Mouse (Mus musculus): ENCODE data around the gene Ugt2b37. TPM values are rescaled to one million over a fixed set of nuclear protein-coding genes. Genes with fewer than 3 reads are reported as not detected.
"Not testable (repeated sequence)": the region's sequence is repeated elsewhere in the genome, so short reads cannot be mapped to it uniquely, and the experiment has no call there.

Gene Ugt2b37
- total RNA-seq (2014; rRNA removed) (not detected in 2 replicates), polyA plus RNA-seq (2015; fragmentation: Nextera tagmentation; extraction: Ambion mirVana) (not detected in 2 replicates)

- not testable (repeated sequence) for H3K36me3 ChIP-seq (ENCODE audit: insufficient read depth); H3K9me3 ChIP-seq (ENCODE audit: low read length); DNase-seq; H3K4me3 ChIP-seq (ENCODE audit: low read depth, low read length); ATAC-seq; H3K9ac ChIP-seq; H3K4me2 ChIP-seq (ENCODE audit: low read depth); H3K4me1 ChIP-seq (ENCODE audit: insufficient read depth); H3K27me3 ChIP-seq (ENCODE audit: insufficient read depth, low read length); H3K27ac ChIP-seq (ENCODE audit: low read depth, low read length)
- WGBS, result 84% methylated on average over 3 of the region's 3 CpGs
These were observed at the start of gene Ugt2b37 for GRCm38 (mm10) chr5:87254676-87255075. Gene Ugt2b37, minus strand, starts transcription at chr5:87254804.

GRCm38 (mm10) chr5:87286180-87286579 is 31.6 kb upstream of the Ugt2b37 start:
- H3K4me3 ChIP-seq (ENCODE audit: low read depth, low read length); DNase-seq; H3K4me2 ChIP-seq (ENCODE audit: low read depth); ATAC-seq; H3K36me3 ChIP-seq (ENCODE audit: insufficient read depth); H3K27me3 ChIP-seq (ENCODE audit: insufficient read depth, low read length); H3K9me3 ChIP-seq (ENCODE audit: low read length); H3K4me1 ChIP-seq (ENCODE audit: insufficient read depth); H3K27ac ChIP-seq (ENCODE audit: low read depth, low read length); H3K9ac ChIP-seq: not testable (repeated sequence)
- 89% methylated on average over 4 of the region's 4 CpGs for WGBS

- not testable (repeated sequence) for H3K9ac ChIP-seq; H3K27me3 ChIP-seq (ENCODE audit: insufficient read depth, low read length); DNase-seq; H3K9me3 ChIP-seq (ENCODE audit: low read length); H3K36me3 ChIP-seq (ENCODE audit: insufficient read depth); ATAC-seq; H3K27ac ChIP-seq (ENCODE audit: low read depth, low read length); H3K4me1 ChIP-seq (ENCODE audit: insufficient read depth); H3K4me2 ChIP-seq (ENCODE audit: low read depth); H3K4me3 ChIP-seq (ENCODE audit: low read depth, low read length)
- 81% methylated on average over 4 of the region's 4 CpGs for WGBS
These were observed 21.4 kb upstream of the Ugt2b37 start for GRCm38 (mm10) chr5:87275986-87276385.

- no peak overlapping the region for H3K27ac ChIP-seq (ENCODE audit: low read depth, low read length)
- DNase-seq (no peak), ATAC-seq (no peak)
- no peak overlapping the region for H3K4me2 ChIP-seq (ENCODE audit: low read depth)
- 88% methylated on average over 6 of the region's 6 CpGs for WGBS
- H3K4me1 ChIP-seq (ENCODE audit: insufficient read depth), result no peaks in the 10 kb centered on the region
- TF ChIP-seq CTCF (IDR thresholded peaks at IDR 0.05; ENCODE audit: low read depth), result no peak
- no peaks in the 10 kb centered on the region for H3K9me3 ChIP-seq (ENCODE audit: low read length)
- no peaks in the 10 kb centered on the region for H3K27me3 ChIP-seq (ENCODE audit: insufficient read depth, low read length)
- H3K36me3 ChIP-seq (ENCODE audit: insufficient read depth), result no peaks in the 10 kb centered on the region
- no peak overlapping the region for H3K9ac ChIP-seq
- H3K4me3 ChIP-seq (ENCODE audit: low read depth, low read length), result no peak overlapping the region
These were observed 21.0 kb upstream of the Ugt2b37 start for GRCm38 (mm10) chr5:87275581-87275980.

- no peak overlapping the region for H3K9ac ChIP-seq
- 83% methylated on average over 3 of the region's 3 CpGs for WGBS
- no peak overlapping the region for H3K27ac ChIP-seq (ENCODE audit: low read depth, low read length)
- H3K4me3 ChIP-seq (ENCODE audit: low read depth, low read length), result no peak overlapping the region
- no peaks in the 10 kb centered on the region for H3K36me3 ChIP-seq (ENCODE audit: insufficient read depth)
- DNase-seq, result no peak
- no peak for TF ChIP-seq CTCF (IDR thresholded peaks at IDR 0.05; ENCODE audit: low read depth)
- H3K27me3 ChIP-seq (ENCODE audit: insufficient read depth, low read length), result no peaks in the 10 kb centered on the region
- no peak for ATAC-seq
- no peaks in the 10 kb centered on the region for H3K9me3 ChIP-seq (ENCODE audit: low read length)
- H3K4me1 ChIP-seq (ENCODE audit: insufficient read depth), result no peaks in the 10 kb centered on the region
- no peak overlapping the region for H3K4me2 ChIP-seq (ENCODE audit: low read depth)
These were observed 1.2 kb upstream of the Ugt2b37 start for GRCm38 (mm10) chr5:87255831-87256230.

DNA sequence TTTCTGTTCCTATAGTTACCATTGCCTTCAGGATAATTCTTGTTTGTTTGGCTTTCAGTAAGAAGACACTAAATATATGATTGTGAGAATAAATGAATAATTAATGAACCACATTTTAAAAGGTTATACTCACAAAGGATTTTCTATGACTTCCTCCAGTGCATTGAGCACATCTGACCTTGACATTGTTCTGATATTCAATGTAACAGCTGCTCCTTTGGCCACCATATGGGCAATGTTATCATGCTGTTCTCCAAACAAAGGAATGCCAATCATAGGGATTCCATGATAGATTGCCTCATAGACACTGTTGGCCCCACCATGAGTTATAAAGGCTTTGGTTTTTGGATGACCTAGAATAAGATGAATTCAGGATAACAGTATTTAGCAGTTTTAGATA is 12.5 kb downstream of the Ugt2b37 start:
- not testable (repeated sequence) for H3K4me1 ChIP-seq (ENCODE audit: insufficient read depth); H3K36me3 ChIP-seq (ENCODE audit: insufficient read depth); H3K27me3 ChIP-seq (ENCODE audit: insufficient read depth, low read length); ATAC-seq; DNase-seq; H3K9ac ChIP-seq; H3K4me2 ChIP-seq (ENCODE audit: low read depth); H3K4me3 ChIP-seq (ENCODE audit: low read depth, low read length); H3K9me3 ChIP-seq (ENCODE audit: low read length); H3K27ac ChIP-seq (ENCODE audit: low read depth, low read length)

GRCm38 (mm10) chr5:87196430-87196829 is 58.2 kb downstream of the Ugt2b37 start:
- H3K9me3 ChIP-seq (ENCODE audit: low read length); H3K27me3 ChIP-seq (ENCODE audit: insufficient read depth, low read length); H3K9ac ChIP-seq; H3K4me3 ChIP-seq (ENCODE audit: low read depth, low read length); DNase-seq; H3K36me3 ChIP-seq (ENCODE audit: insufficient read depth); H3K4me2 ChIP-seq (ENCODE audit: low read depth); ATAC-seq; H3K4me1 ChIP-seq (ENCODE audit: insufficient read depth); H3K27ac ChIP-seq (ENCODE audit: low read depth, low read length): not testable (repeated sequence)
- 79% methylated on average over 2 of the region's 2 CpGs for WGBS

Other genes with a start within 250 kb of the Ugt2b37 start
- gene Ugt2b36, start 162.2 kb downstream of the Ugt2b37 start, total RNA-seq (2014; rRNA removed), result not detected in 2 replicates
- gene Ugt2b36, start 162.2 kb downstream of the Ugt2b37 start, polyA plus RNA-seq (2015; fragmentation: Nextera tagmentation; extraction: Ambion mirVana), result not detected in 2 replicates
- gene Ugt2b5, start 114.5 kb downstream of the Ugt2b37 start, total RNA-seq (2014; rRNA removed), result not detected in 2 replicates
- not detected in 2 replicates for gene Ugt2b5, start 114.5 kb downstream of the Ugt2b37 start, polyA plus RNA-seq (2015; fragmentation: Nextera tagmentation; extraction: Ambion mirVana)
- not detected in 2 replicates for gene Ugt2a3, start 82.4 kb upstream of the Ugt2b37 start, total RNA-seq (2014; rRNA removed)
- gene Ugt2a3, start 82.4 kb upstream of the Ugt2b37 start, polyA plus RNA-seq (2015; fragmentation: Nextera tagmentation; extraction: Ambion mirVana), result not detected in 2 replicates
- not detected in 2 replicates for gene Ugt2b38, start 169.4 kb upstream of the Ugt2b37 start, total RNA-seq (2014; rRNA removed)
- gene Ugt2b38, start 169.4 kb upstream of the Ugt2b37 start, polyA plus RNA-seq (2015; fragmentation: Nextera tagmentation; extraction: Ambion mirVana), result not detected in 2 replicates
- gene Ugt2a2, start 227.5 kb upstream of the Ugt2b37 start, total RNA-seq (2014; rRNA removed), result 0.08 TPM in 1 of 2 replicates, not detected in the other
- not detected in 2 replicates for gene Ugt2a2, start 227.5 kb upstream of the Ugt2b37 start, polyA plus RNA-seq (2015; fragmentation: Nextera tagmentation; extraction: Ambion mirVana)
- not detected in 2 replicates for gene Gm43638, start 232.0 kb upstream of the Ugt2b37 start, total RNA-seq (2014; rRNA removed)
- not detected in 2 replicates for gene Gm43638, start 232.0 kb upstream of the Ugt2b37 start, polyA plus RNA-seq (2015; fragmentation: Nextera tagmentation; extraction: Ambion mirVana)
- not detected in 2 replicates for gene Ugt2a1, start 236.1 kb upstream of the Ugt2b37 start, total RNA-seq (2014; rRNA removed)
- gene Ugt2a1, start 236.1 kb upstream of the Ugt2b37 start, polyA plus RNA-seq (2015; fragmentation: Nextera tagmentation; extraction: Ambion mirVana), result 0.38 TPM in 1 of 2 replicates, not detected in the other